8 mouse cellular contexts compared by ENCODE assay signal in genomic region chr7:25316532-25317445, GRCm38 (mm10). TPM values are rescaled to one million over a fixed set of nuclear protein-coding genes. Genes with fewer than 3 reads are reported as not detected.
DNase-seq lines count a peak whose midpoint lies in the region; ATAC-seq and TF ChIP-seq lines count a peak whose summit lies in the region.

TSS of gene Megf8 (plus strand) at chr7:25317164.

- peaks cover 46% of the 10 kb centered on the region for H3K27me3 ChIP-seq in CH12.LX (replicated peaks)
- H3K27me3 ChIP-seq in forebrain, embryonic 11.5 days (ENCODE audit: control insufficient read depth, insufficient read depth, low read length), result peaks cover 30% of the 10 kb centered on the region
- H3K27me3 ChIP-seq in heart, embryonic 16.5 days (ENCODE audit: control insufficient read depth, insufficient read depth, low read length), result peaks cover 38% of the 10 kb centered on the region
- H3K27me3 ChIP-seq in liver, embryonic 15.5 days, result peaks cover 60% of the 10 kb centered on the region
- peaks cover 41% of the 10 kb centered on the region for H3K27me3 ChIP-seq in neural tube, embryonic 12.5 days (replicated peaks)

- dilution Hi-C loops in CH12.LX (cut with MboI; ENCODE audit: extremely low pct_ligation_motif_present, extremely low pct_unique_long_range_greater_than_20kb, low sequenced_read_pairs), result no loop called here

- H3K36me3 ChIP-seq in CH12.LX (replicated peaks in 1 of 2; ENCODE audit: control insufficient read depth in 1 of 2, insufficient read depth in 1 of 2, low read length in 1 of 2), result no peaks in the 10 kb centered on the region
- no peaks in the 10 kb centered on the region for H3K36me3 ChIP-seq in forebrain, embryonic 11.5 days (ENCODE audit: control insufficient read depth, insufficient read depth, low read length)
- no peaks in the 10 kb centered on the region; the same call in 1 of the 2 replicates for H3K36me3 ChIP-seq in heart, embryonic 16.5 days (ENCODE audit: control insufficient read depth, insufficient read depth)
- no peaks in the 10 kb centered on the region for H3K36me3 ChIP-seq in liver, embryonic 15.5 days (replicated peaks)
- no peaks in the 10 kb centered on the region for H3K36me3 ChIP-seq in neural tube, embryonic 12.5 days

- TF ChIP-seq RAD21 in CH12.LX (IDR thresholded peaks at IDR 0.05; ENCODE audit: low read depth, low read length), result peak; percentile 91

- in situ Hi-C loops in CH12.LX (cut with MboI; ENCODE audit: low pct_ligation_motif_present, low pct_unique_long_range_greater_than_20kb, low sequenced_read_pairs), result no loop called here

- H3K4me1 ChIP-seq in CH12.LX (ENCODE audit: control insufficient read depth in 1 of 2, insufficient read depth in 2 of 2), result peaks cover 7 to 14% of the 10 kb centered on the region in 2 experiments; a peak in 3 of 4 replicates
- H3K4me1 ChIP-seq in forebrain, embryonic 11.5 days (replicated peaks; ENCODE audit: control insufficient read depth, insufficient read depth, low read length), result peaks cover 21% of the 10 kb centered on the region
- peaks cover 22% of the 10 kb centered on the region for H3K4me1 ChIP-seq in heart, embryonic 16.5 days (ENCODE audit: control insufficient read depth, insufficient read depth, low read length)
- peaks cover 27% of the 10 kb centered on the region for H3K4me1 ChIP-seq in liver, embryonic 15.5 days (replicated peaks)
- H3K4me1 ChIP-seq in neural tube, embryonic 12.5 days, result peaks cover 40% of the 10 kb centered on the region

- H3K4me2 ChIP-seq in CH12.LX (ENCODE audit: insufficient read depth, low read depth, poor library complexity, severe bottlenecking), result peak within 1 kb of the TSS; percentile 62
- H3K4me2 ChIP-seq in forebrain, embryonic 11.5 days (ENCODE audit: low read depth, low read length, severe bottlenecking), result peak within 1 kb of the TSS; percentile 87
- peak within 1 kb of the TSS; percentile 82 for H3K4me2 ChIP-seq in heart, embryonic 16.5 days (ENCODE audit: low read depth, low read length)
- H3K4me2 ChIP-seq in liver, embryonic 15.5 days, result peak within 1 kb of the TSS; percentile 89
- peak within 1 kb of the TSS; percentile 98 for H3K4me2 ChIP-seq in neural tube, embryonic 12.5 days (replicated peaks)

- ATAC-seq in forebrain, embryonic 11.5 days (replicated peaks; ENCODE audit: low FRiP score), result peak; percentile 98
- ATAC-seq in heart, embryonic 16.5 days (replicated peaks; ENCODE audit: extremely low read depth, insufficient read depth, low FRiP score), result peak; percentile 96
- peak; percentile 85 for ATAC-seq in liver, embryonic 15.5 days (ENCODE audit: insufficient read depth)
- peak; percentile 99 for ATAC-seq in neural tube, embryonic 12.5 days (ENCODE audit: low FRiP score, low read depth)

- peak; percentile 54 for TF ChIP-seq POLR2A in CH12.LX (IDR thresholded peaks at IDR 0.05; ENCODE audit: low read depth, low read length)

- peaks cover 2% of the 10 kb centered on the region for H3K9me3 ChIP-seq in CH12.LX (replicated peaks; ENCODE audit: low read length)
- H3K9me3 ChIP-seq in forebrain, embryonic 11.5 days (ENCODE audit: control insufficient read depth, low read length), result no peaks in the 10 kb centered on the region
- no peaks in the 10 kb centered on the region for H3K9me3 ChIP-seq in heart, embryonic 16.5 days (replicated peaks; ENCODE audit: control insufficient read depth, low read length)
- no peaks in the 10 kb centered on the region for H3K9me3 ChIP-seq in liver, embryonic 15.5 days (replicated peaks)
- H3K9me3 ChIP-seq in neural tube, embryonic 12.5 days, result no peaks in the 10 kb centered on the region

- TF ChIP-seq CTCF in CH12.LX (conservative IDR thresholded peaks at IDR 0.05 in 1 of 2, IDR thresholded peaks at IDR 0.05 in 1 of 2; ENCODE audit: low read depth in 2 of 2, low read length in 2 of 2), result peak; percentile 62 to 97; a peak in 3 of 4 replicates

- 0 out of 2 replicates have a peak, but pooled peaks have one; percentile 9 for TF ChIP-seq EP300 in CH12.LX (IDR thresholded peaks at IDR 0.05; ENCODE audit: low read length)

- DNase-seq in CH12.LX (ENCODE audit: extremely low read depth), result peak; percentile 94
- DNase-seq in c-Kit-positive CD71-positive TER-119-negative erythroid progenitor cells, embryonic 14.5 days (ENCODE audit: low read depth), result peak; percentile 97
- DNase-seq in forebrain, embryonic 11.5 days (ENCODE audit: low spot score), result peak; percentile 96
- peak; percentile 97 to 99 for DNase-seq in kidney, postnatal 36 days
- peak; percentile 99 for DNase-seq in telencephalon, adult 2 months (ENCODE audit: low read depth, low spot score)

- H3K79me2 ChIP-seq in CH12.LX (replicated peaks; ENCODE audit: control insufficient read depth, extremely low read depth, insufficient read depth, poor library complexity, severe bottlenecking), result no peaks in the 10 kb centered on the region

- no peak within 1 kb of the TSS; the same call in 1 of the 2 replicates for H3K9ac ChIP-seq in CH12.LX (ENCODE audit: insufficient read depth, low read depth)
- H3K9ac ChIP-seq in forebrain, embryonic 11.5 days (ENCODE audit: low read length), result peak within 1 kb of the TSS; percentile 83
- peak within 1 kb of the TSS; percentile 83 for H3K9ac ChIP-seq in heart, embryonic 16.5 days (ENCODE audit: low read length)
- peak within 1 kb of the TSS; percentile 46 for H3K9ac ChIP-seq in liver, embryonic 15.5 days
- peak within 1 kb of the TSS; percentile 92 for H3K9ac ChIP-seq in neural tube, embryonic 12.5 days

- no peak within 1 kb of the TSS for H3K27ac ChIP-seq in CH12.LX (ENCODE audit: insufficient read depth, low read depth)
- H3K27ac ChIP-seq in forebrain, embryonic 11.5 days (ENCODE audit: low read depth, low read length), result peak within 1 kb of the TSS; percentile 74
- H3K27ac ChIP-seq in heart, embryonic 16.5 days (ENCODE audit: low read length), result peak within 1 kb of the TSS; percentile 85
- no peak within 1 kb of the TSS; the same call in 1 of the 2 replicates for H3K27ac ChIP-seq in liver, embryonic 15.5 days (replicated peaks)
- peak within 1 kb of the TSS; percentile 67 for H3K27ac ChIP-seq in neural tube, embryonic 12.5 days

- WGBS in forebrain, embryonic 11.5 days, result under 1% methylated on average over 52 of the region's 52 CpGs
- WGBS in heart, embryonic 16.5 days, result 2% methylated on average over 52 of the region's 52 CpGs
- under 1% methylated on average over 52 of the region's 52 CpGs for WGBS in liver, embryonic 15.5 days (ENCODE audit: insufficient replicate concordance)
- WGBS in neural tube, embryonic 12.5 days, result under 1% methylated on average over 52 of the region's 52 CpGs

- peak within 1 kb of the TSS; percentile 7 to 38 (median 34) for H3K4me3 ChIP-seq in CH12.LX (replicated peaks in 1 of 3; ENCODE audit: low read depth in 2 of 3, low read length in 2 of 3, poor library complexity in 1 of 3)
- H3K4me3 ChIP-seq in forebrain, embryonic 11.5 days (ENCODE audit: low read depth, low read length), result peak within 1 kb of the TSS; percentile 62
- H3K4me3 ChIP-seq in heart, embryonic 16.5 days (ENCODE audit: low read length), result peak within 1 kb of the TSS; percentile 74
- H3K4me3 ChIP-seq in liver, embryonic 15.5 days (replicated peaks), result peak within 1 kb of the TSS; percentile 62
- H3K4me3 ChIP-seq in neural tube, embryonic 12.5 days, result peak within 1 kb of the TSS; percentile 62

TF ChIP-seq in CH12.LX, 34 proteins besides CTCF, POLR2A, EP300 and RAD21 (continues in another document):
- TF ChIP-seq E2F4 (IDR thresholded peaks at IDR 0.05; ENCODE audit: insufficient replicate concordance, low read depth, low read length) (no peak), MYC (IDR thresholded peaks at IDR 0.05; ENCODE audit: low read depth, low read length) (peak; percentile 79), HCFC1 (IDR thresholded peaks at IDR 0.05; ENCODE audit: low read depth, low read length) (peak; percentile 67), MAZ (IDR thresholded peaks at IDR 0.05; ENCODE audit: low read depth, low read length) (0 out of 2 replicates have a peak, but pooled peaks have one; percentile 42), SMC3 (IDR thresholded peaks at IDR 0.05; ENCODE audit: low read depth, low read length) (peak; percentile 95), TCF12 (IDR thresholded peaks at IDR 0.05; ENCODE audit: low read depth, low read length) (no peak), BHLHE40 (IDR thresholded peaks at IDR 0.05; ENCODE audit: low read depth, low read length) (no peak), CHD1 (IDR thresholded peaks at IDR 0.05; ENCODE audit: low read depth, low read length) (no peak), USF1 (IDR thresholded peaks at IDR 0.05; ENCODE audit: low read depth, low read length) (no peak), GABPA (IDR thresholded peaks at IDR 0.05; ENCODE audit: insufficient replicate concordance, low read depth, low read length) (no peak), ELF1 (IDR thresholded peaks at IDR 0.05; ENCODE audit: low read depth, low read length) (peak; percentile 83), JUND (conservative IDR thresholded peaks at IDR 0.05; ENCODE audit: low read depth, low read length) (0 out of 2 replicates have a peak, but pooled peaks have one; percentile 25), ZKSCAN1 (IDR thresholded peaks at IDR 0.05; ENCODE audit: borderline replicate concordance, low read depth, low read length) (no peak), PAX5 (IDR thresholded peaks at IDR 0.05; ENCODE audit: low read length) (no peak), NELFE (IDR thresholded peaks at IDR 0.05; ENCODE audit: low read depth, low read length) (peak; percentile 60; the same call in 1 of the 2 replicates), POLR2AphosphoS2 (IDR thresholded peaks at IDR 0.05; ENCODE audit: low read depth, low read length) (no peak), MAFK (IDR thresholded peaks at IDR 0.05; ENCODE audit: insufficient replicate concordance, low read length) (no peak), ZC3H11A (IDR thresholded peaks at IDR 0.05; ENCODE audit: low read depth, low read length) (peak; percentile 49; the same call in 1 of the 2 replicates), NRF1 (IDR thresholded peaks at IDR 0.05; ENCODE audit: low read depth, low read length) (peak; percentile 89), JUN (IDR thresholded peaks at IDR 0.05; ENCODE audit: insufficient read depth, low read depth, low read length) (no peak), RCOR1 (conservative IDR thresholded peaks at IDR 0.05; ENCODE audit: low read depth, low read length) (no peak), ZNF384 (IDR thresholded peaks at IDR 0.05; ENCODE audit: low read depth, low read length) (no peak), UBTF (IDR thresholded peaks at IDR 0.05; ENCODE audit: low read depth, low read length) (no peak)

RNA-seq across cellular contexts. Expression of gene Megf8, which starts in this region (rescaled TPM):
- 0.92 and 1.7 TPM in 2 replicates for total RNA-seq in CH12.LX (2012; rRNA removed)
- total RNA-seq in CH12.LX (2014; rRNA removed), result 0.50 and 0.62 TPM in 2 replicates
- 1.0 and 1.2 TPM in 2 replicates for polyA plus RNA-seq in CH12.LX (2012; ENCODE audit: insufficient read length, low read depth)
- polyA plus RNA-seq in forebrain, embryonic 11.5 days (2014; fragmentation: Nextera tagmentation; extraction: Ambion mirVana), result 13.8 and 14.6 TPM in 2 replicates
- 7.4 and 8.7 TPM in 2 replicates for polyA plus RNA-seq in heart, embryonic 16.5 days (2015; fragmentation: Nextera tagmentation; extraction: Ambion mirVana)
- 0.79 and 1.1 TPM in 2 replicates for polyA plus RNA-seq in liver, embryonic 15.5 days (2015; fragmentation: Nextera tagmentation; extraction: Ambion mirVana)
- 19.1 and 19.6 TPM in 2 replicates for polyA plus RNA-seq in neural tube, embryonic 12.5 days (2016; fragmentation: Nextera tagmentation; extraction: Ambion mirVana)

Comparison
In these comparisons a context has a peak if more than half of its experiments do, and no peak if none do; other contexts are left out.
1. H3K27ac ChIP-seq: peak in forebrain, embryonic 11.5 days (single experiment), heart, embryonic 16.5 days (single experiment) and neural tube, embryonic 12.5 days (single experiment); none in CH12.LX (single experiment) and liver, embryonic 15.5 days (single experiment).
2. Peak in every context shown above with its lines, with median percentiles within 50 percentile points of each other: DNase-seq, H3K4me2 ChIP-seq, H3K4me3 ChIP-seq and ATAC-seq.